Mouse (Mus musculus) CH12.LX (cell line): ENCODE results near the gene St8sia4. TPM values are rescaled to one million over a fixed set of nuclear protein-coding genes. Genes with fewer than 3 reads are reported as not detected.

ENCODE experiments used
- DNase-seq: peaks from one replicate; pipeline ENCODE4 v3.0.0-alpha.2; 2013; ENCODE audit errors: extremely low read depth
- H3K27ac ChIP-seq: 2 replicates; pipeline ENCODE4 v1.5.1; 2012; ENCODE audit warnings: low read depth, mild to moderate bottlenecking, control low read depth, moderate library complexity; ENCODE audit not compliant: insufficient read depth
- H3K27me3 ChIP-seq: replicated peaks from 2 replicates; pipeline ENCODE3; 2012; ENCODE audit warnings: inconsistent platforms
- H3K36me3 ChIP-seq, 2 experiments: replicated peaks in 1 of 2; 2 replicates each; pipeline versions ENCODE3 to v1.6.1; 2012; ENCODE audit warnings: inconsistent platforms in 1 of 2, low read length in 1 of 2, mild to moderate bottlenecking in 1 of 2, mixed read lengths in 1 of 2, moderate library complexity in 1 of 2; ENCODE audit not compliant: control insufficient read depth in 1 of 2, insufficient read depth in 1 of 2
- H3K4me1 ChIP-seq, 2 experiments: 2 replicates each; pipeline ENCODE4 v1.6.1; 2012; ENCODE audit warnings: inconsistent platforms in 1 of 2, moderate library complexity in 1 of 2; ENCODE audit not compliant: insufficient read depth in 2 of 2, control insufficient read depth in 1 of 2
- H3K4me2 ChIP-seq: 2 replicates; pipeline ENCODE4 v1.6.1; 2012; ENCODE audit warnings: low read depth, mild to moderate bottlenecking, control low read depth; ENCODE audit not compliant: poor library complexity, insufficient read depth, severe bottlenecking
- H3K4me3 ChIP-seq, 3 experiments: fragments of 150-350 bp in 1 of 3; sonication (generic) in 1 of 3; replicated peaks in 1 of 3; 2 replicates each; pipeline versions ENCODE3 to v1.5.1; 2011 to 2012; ENCODE audit warnings: low read depth in 2 of 3, low read length in 2 of 3, mild to moderate bottlenecking in 2 of 3, moderate library complexity in 2 of 3, control low read depth in 1 of 3, improper control_type of control experiment in 1 of 3, inconsistent platforms in 1 of 3, mixed read lengths in 1 of 3; ENCODE audit not compliant: poor library complexity in 1 of 3
- H3K79me2 ChIP-seq: replicated peaks from 2 replicates; pipeline ENCODE4 v1.6.1; 2012; ENCODE audit warnings: mild to moderate bottlenecking, moderate library complexity; ENCODE audit not compliant: control insufficient read depth, poor library complexity, insufficient read depth, severe bottlenecking; ENCODE audit errors: extremely low read depth
- H3K9ac ChIP-seq: 2 replicates; pipeline ENCODE4 v1.6.1; 2012; ENCODE audit warnings: low read depth, mild to moderate bottlenecking, control low read depth, moderate library complexity; ENCODE audit not compliant: insufficient read depth
- H3K9me3 ChIP-seq: replicated peaks from 2 replicates; pipeline ENCODE3; 2012; ENCODE audit warnings: low read length, inconsistent platforms, mixed read lengths
- E2F4 ChIP-seq: IDR thresholded peaks from 2 replicates; pipeline ENCODE4 v1.6.1; 2011; ENCODE audit warnings: low read depth, low read length, improper control_type of control experiment; ENCODE audit not compliant: insufficient replicate concordance
- MAFK ChIP-seq: IDR thresholded peaks from 2 replicates; pipeline ENCODE4 v1.6.1; 2011; ENCODE audit warnings: low read length, improper control_type of control experiment; ENCODE audit not compliant: insufficient replicate concordance
- MAX ChIP-seq: IDR thresholded peaks from 2 replicates; pipeline ENCODE4 v1.6.1; 2011; ENCODE audit warnings: low read length, improper control_type of control experiment
- MAZ ChIP-seq: IDR thresholded peaks from 2 replicates; pipeline ENCODE4 v1.6.1; 2012; ENCODE audit warnings: low read depth, mild to moderate bottlenecking, inconsistent platforms, low read length, improper control_type of control experiment, moderate library complexity
- MXI1 ChIP-seq: IDR thresholded peaks from 2 replicates; pipeline ENCODE4 v1.6.1; 2011; ENCODE audit warnings: mild to moderate bottlenecking, low read depth, low read length, improper control_type of control experiment
- NRF1 ChIP-seq: IDR thresholded peaks from 2 replicates; pipeline ENCODE4 v1.6.1; 2014; ENCODE audit warnings: low read depth, mild to moderate bottlenecking, inconsistent platforms, low read length, improper control_type of control experiment, moderate library complexity
- PAX5 ChIP-seq: IDR thresholded peaks from 2 replicates; pipeline ENCODE4 v1.6.1; 2012; ENCODE audit warnings: low read length, inconsistent platforms, mixed read lengths
- SIN3A ChIP-seq: IDR thresholded peaks from 2 replicates; pipeline ENCODE4 v1.6.1; 2012; ENCODE audit warnings: low read length, improper control_type of control experiment, inconsistent platforms
- ZC3H11A ChIP-seq: IDR thresholded peaks from 2 replicates; pipeline ENCODE4 v1.6.1; 2012; ENCODE audit warnings: low read depth, mild to moderate bottlenecking, inconsistent platforms, low read length, improper control_type of control experiment
- ZNF384 ChIP-seq: IDR thresholded peaks from 2 replicates; pipeline ENCODE4 v1.6.1; 2012; ENCODE audit warnings: low read depth, low read length, improper control_type of control experiment, inconsistent platforms
- dilution Hi-C: fragments of 300-500 bp; cut with MboI; formaldehyde crosslinking; loops from 2 replicates; pipeline ENCODE4 v1.14.3; 2020; ENCODE audit warnings: low sequenced_read_pairs; ENCODE audit not compliant: extremely low pct_unique_long_range_greater_than_20kb, extremely low pct_ligation_motif_present
- in situ Hi-C: fragments of 300-500 bp; cut with MboI; formaldehyde crosslinking; loops from 3 replicates; pipeline ENCODE4 v1.14.3; 2019; ENCODE audit warnings: low sequenced_read_pairs, low pct_ligation_motif_present, low pct_unique_long_range_greater_than_20kb, mixed read lengths
- polyA plus RNA-seq: library from polyadenylated mRNA; unstranded; fragments of >175 nt; gene quantifications from 2 replicates; pipeline ENCODE4 v1.2.1, GENCODE M21; 2012; ENCODE audit warnings: low read depth; ENCODE audit not compliant: insufficient read length
- total RNA-seq, 2 experiments: library from RNA; depleted of rRNA; stranded (reverse); fragments of 300-350 nt in 1 of 2; fragments of >200 nt in 1 of 2; gene quantifications; 2 replicates each; pipeline ENCODE4 v1.2.3; 2012 to 2014

Gene St8sia4
- total and polyA plus RNA-seq, 3 experiments = 2.3 to 13.6 (median 12.7) TPM

GRCm38 (mm10) chr1:95668253-95668805 is 958 bp upstream of the St8sia4 start:
- H3K79me2 ChIP-seq = peaks cover 25% of the 10 kb centered on the region
- peak overlapping the region; percentile 59 for H3K4me2 ChIP-seq
- peaks cover 3 to 18% of the 10 kb centered on the region in 2 experiments; a peak in 3 of 4 replicates for H3K4me1 ChIP-seq
- H3K36me3 ChIP-seq = no peaks in the 10 kb centered on the region
- peak overlapping the region; percentile 44; the same call in 1 of the 2 replicates for H3K27ac ChIP-seq
- TF ChIP-seq MAZ (no peak), MXI1 (no peak), ZNF384 (peak; percentile 95)
- H3K4me3 ChIP-seq = peak overlapping the region; percentile 65 to 79 (median 75)
- no peaks in the 10 kb centered on the region for H3K9me3 ChIP-seq
- H3K9ac ChIP-seq = peak overlapping the region; percentile 30
- no peak for DNase-seq
- in situ Hi-C loops = loop anchor here (10.0 kb wide), 1 partner anchor 274 kb away; no protein-coding TSS in a partner anchor
- dilution Hi-C loops = no loop called here
- no peaks in the 10 kb centered on the region for H3K27me3 ChIP-seq

- Histone ChIP-seq H3K4me2 (peak overlapping the region; percentile 91), H3K27ac (peak overlapping the region; percentile 17; the same call in 1 of the 2 replicates), H3K27me3 (no peaks in the 10 kb centered on the region), H3K4me3 (peak overlapping the region; percentile 65 to 79 (median 75)), H3K79me2 (peaks cover 25% of the 10 kb centered on the region), H3K9me3 (no peaks in the 10 kb centered on the region), H3K4me1 (peaks cover 0 to 18% of the 10 kb centered on the region in 2 experiments; a peak in 3 of 4 replicates), H3K9ac (peak overlapping the region; percentile 65), H3K36me3 (no peaks in the 10 kb centered on the region)
- TF ChIP-seq MAX (0 out of 2 replicates have a peak, but pooled peaks have one; percentile 8), MAFK (no peak), PAX5 (no peak), E2F4 (no peak), NRF1 (no peak), ZC3H11A (no peak), SIN3A (0 out of 2 replicates have a peak, but pooled peaks have one; percentile 7)
- DNase-seq = no peak
- in situ Hi-C loops = loop anchor here (10.0 kb wide), 1 partner anchor 272 kb away; no protein-coding TSS in a partner anchor
- dilution Hi-C loops = no loop called here
Observed at GRCm38 (mm10) chr1:95666541-95667320, 640 bp downstream of the St8sia4 start.
